Mouse (Mus musculus) cerebellum, adult 9-10 months (tissue): ENCODE measurements around the gene 4930404H24Rik.
A peak's percentile ranks its signal among the peaks of the same experiment; 100 is the strongest.

Experiments
- DNase-seq: peaks from one replicate; pipeline ENCODE4 v3.0.0; 2022

The 4930404H24Rik gene

GRCm38 (mm10) chr2:153492573-153493392, at the start of gene 4930404H24Rik:
Gene 4930404H24Rik, plus strand, starts transcription at chr2:153492790.
- peak; percentile 87 for DNase-seq

GRCm38 (mm10) chr2:153443434-153444240, 49.0 kb upstream of the 4930404H24Rik start:
- peak; percentile 27 for DNase-seq

- DNase-seq, result no peak
Observed at GRCm38 (mm10) chr2:153444254-153445136, 48.1 kb upstream of the 4930404H24Rik start.

GRCm38 (mm10) chr2:153445137-153446016, 47.2 kb upstream of the 4930404H24Rik start:
- DNase-seq, result no peak

GRCm38 (mm10) chr2:153446017-153446408, 46.6 kb upstream of the 4930404H24Rik start:
- peak; percentile 85 for DNase-seq

- peak; percentile 29 for DNase-seq
Observed at GRCm38 (mm10) chr2:153446476-153446875, 46.1 kb upstream of the 4930404H24Rik start.

GRCm38 (mm10) chr2:153447719-153448118, 44.9 kb upstream of the 4930404H24Rik start:
- no peak for DNase-seq

- no peak for DNase-seq
Observed at GRCm38 (mm10) chr2:153448519-153448918, 44.1 kb upstream of the 4930404H24Rik start.

- DNase-seq, result peak; percentile 85
Observed at GRCm38 (mm10) chr2:153453961-153454759, 38.4 kb upstream of the 4930404H24Rik start.

- DNase-seq, result no peak
Observed at GRCm38 (mm10) chr2:153454841-153455506, 37.6 kb upstream of the 4930404H24Rik start.

- DNase-seq, result no peak
Observed at GRCm38 (mm10) chr2:153457467-153457866, 35.1 kb upstream of the 4930404H24Rik start.

GRCm38 (mm10) chr2:153458022-153458441, 34.6 kb upstream of the 4930404H24Rik start:
- DNase-seq, result no peak

GRCm38 (mm10) chr2:153463257-153463656, 29.3 kb upstream of the 4930404H24Rik start:
- no peak for DNase-seq

- DNase-seq, result no peak
Observed at GRCm38 (mm10) chr2:153467372-153467771, 25.2 kb upstream of the 4930404H24Rik start.

- no peak for DNase-seq
Observed at GRCm38 (mm10) chr2:153469317-153469716, 23.3 kb upstream of the 4930404H24Rik start.

- DNase-seq, result no peak
Observed at GRCm38 (mm10) chr2:153469764-153470163, 22.8 kb upstream of the 4930404H24Rik start.

GRCm38 (mm10) chr2:153470983-153471382, 21.6 kb upstream of the 4930404H24Rik start:
- no peak for DNase-seq

- DNase-seq, result no peak
Observed at GRCm38 (mm10) chr2:153475114-153476112, 17.2 kb upstream of the 4930404H24Rik start.

- peak; percentile 80 for DNase-seq
Observed at GRCm38 (mm10) chr2:153478583-153478982, 14.0 kb upstream of the 4930404H24Rik start.
